In the genomic region with DNA sequence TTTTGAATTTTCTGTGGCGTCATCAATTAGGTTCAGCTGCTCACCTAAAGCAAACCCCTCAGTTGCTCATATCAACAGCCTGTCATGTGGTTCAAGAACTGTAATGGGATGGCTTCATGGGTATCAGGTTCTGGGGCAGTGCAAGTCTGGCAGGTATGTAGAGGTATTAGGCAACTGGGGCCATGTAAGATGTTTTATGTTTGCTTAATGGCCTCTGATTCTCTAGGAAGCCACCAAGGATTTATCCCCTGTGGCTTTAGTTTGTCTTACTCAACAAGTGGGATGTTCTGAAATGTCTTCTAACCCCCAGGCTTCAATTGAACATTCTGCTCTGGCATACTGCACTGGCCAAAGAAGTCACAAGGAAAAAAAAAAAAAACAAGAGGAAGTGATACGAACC, we compare ENCODE assay signal across 29 mouse cellular contexts. TPM values are rescaled to one million over a fixed set of nuclear protein-coding genes. Genes with fewer than 3 reads are reported as not detected.
"Had no signal": no experiment of that assay in that cellular context is flagged by ENCODE, and none has a peak within 500 bp of the region (broad histone marks: within the 10 kb centered on the region; RNA-seq: fewer than 3 reads in every experiment).

No protein-coding gene starts in this region.

- DNase-seq: kidney, adult 9 months; kidney, postnatal 14 days; kidney, postnatal 4 days; layer of hippocampus, postnatal 36 days; liver, embryonic 13.5 days; lung, adult 2 months; lung, postnatal 14 days; thymus, adult 18-20 months; thymus, postnatal 36 days had no signal

- H3K4me1 ChIP-seq: midbrain, embryonic 12.5 days; midbrain, embryonic 15.5 days; neural tube, embryonic 13.5 days had no signal

- H3K4me3 ChIP-seq: left cerebral cortex, adult 2 months; liver, embryonic 13.5 days; midbrain, embryonic 12.5 days; midbrain, embryonic 15.5 days; neural tube, embryonic 13.5 days had no signal

- H3K27ac ChIP-seq: left cerebral cortex, adult 2 months; liver, embryonic 13.5 days; macrophage; midbrain, embryonic 12.5 days; midbrain, embryonic 15.5 days; neural tube, embryonic 13.5 days had no signal

- H3K4me2 ChIP-seq: liver, embryonic 13.5 days; midbrain, embryonic 12.5 days; midbrain, embryonic 15.5 days; neural tube, embryonic 13.5 days had no signal

- H3K27me3 ChIP-seq: liver, embryonic 13.5 days; midbrain, embryonic 12.5 days; midbrain, embryonic 15.5 days; neural tube, embryonic 13.5 days had no signal

- H3K36me3 ChIP-seq: liver, embryonic 13.5 days; midbrain, embryonic 12.5 days; midbrain, embryonic 15.5 days; neural tube, embryonic 13.5 days had no signal

- H3K9ac ChIP-seq: liver, embryonic 13.5 days; midbrain, embryonic 12.5 days; midbrain, embryonic 15.5 days; neural tube, embryonic 13.5 days had no signal

- H3K9me3 ChIP-seq: liver, embryonic 13.5 days; midbrain, embryonic 12.5 days; midbrain, embryonic 15.5 days; neural tube, embryonic 13.5 days had no signal

- ATAC-seq: midbrain, embryonic 15.5 days had no signal

RNA-seq across cellular contexts. Expression of gene Gm5426, which starts 15.6 kb away (rescaled TPM):
- total RNA-seq: layer of hippocampus, adult 18-20 months; layer of hippocampus, postnatal 36 days; left cerebral cortex, adult 2 months; left cerebral cortex, postnatal 10 days; left cerebral cortex, postnatal 36 days; liver, adult 2 months; megakaryocyte, adult 5-6 weeks had no signal
- polyA plus RNA-seq: kidney, embryonic 16.5 days; limb, embryonic 11.5 days; limb, embryonic 14.5 days; liver, adult 2 months; liver, embryonic 13.5 days; liver, embryonic 16.5 days; lung, adult 2 months; lung, embryonic 16.5 days; macrophage; midbrain, embryonic 12.5 days; midbrain, embryonic 15.5 days; neural tube, embryonic 13.5 days; small intestine, adult 2 months; spleen, adult 2 months; stomach, embryonic 16.5 days; testis, adult 2 months; urinary bladder, adult 2 months had no signal
